Mouse (Mus musculus): Measurements from ENCODE around the gene Fbxo42. TPM values are rescaled to one million over a fixed set of nuclear protein-coding genes. Genes with fewer than 3 reads are reported as not detected.

The Fbxo42 gene
- polyA plus RNA-seq, 2 experiments: 23.1 to 29.7 TPM

- WGBS: 93% methylated on average over 4 of the region's 4 CpGs
- peaks cover 34% of the 10 kb centered on the region for H3K36me3 ChIP-seq (ENCODE audit: control insufficient read depth, insufficient read depth, low read length)
- peaks cover 27% of the 10 kb centered on the region for H3K4me1 ChIP-seq (ENCODE audit: control insufficient read depth, insufficient read depth, low read length)
- no peak overlapping the region for H3K4me3 ChIP-seq (replicated peaks; ENCODE audit: low read length)
- TF ChIP-seq POLR2A (IDR thresholded peaks at IDR 0.05; ENCODE audit: borderline replicate concordance, extremely low read depth, insufficient read depth, insufficient read length): no peak
- ATAC-seq (ENCODE audit: low FRiP score, low read depth) (no peak), DNase-seq (ENCODE audit: low spot score) (no peak)
- no peaks in the 10 kb centered on the region for H3K27me3 ChIP-seq (ENCODE audit: control insufficient read depth, insufficient read depth, low read length)
- H3K4me2 ChIP-seq (replicated peaks; ENCODE audit: low read depth, low read length, severe bottlenecking): no peak overlapping the region
- H3K9me3 ChIP-seq (ENCODE audit: control insufficient read depth, low read length): no peaks in the 10 kb centered on the region
- H3K9ac ChIP-seq (ENCODE audit: low read depth, low read length, severe bottlenecking): no peak overlapping the region
- no peak overlapping the region for H3K27ac ChIP-seq (replicated peaks; ENCODE audit: low read depth, low read length)
Measured at GRCm38 (mm10) chr4:141184426-141184825, 36.7 kb downstream of the Fbxo42 start.

GRCm38 (mm10) chr4:141186923-141187836 is 39.5 kb downstream of the Fbxo42 start:
- Histone ChIP-seq H3K36me3 (ENCODE audit: control insufficient read depth, insufficient read depth, low read length) (peaks cover 36% of the 10 kb centered on the region), H3K27ac (replicated peaks; ENCODE audit: low read depth, low read length) (peak overlapping the region; percentile 75)
- DNase-seq (ENCODE audit: low spot score): peak; percentile 38

GRCm38 (mm10) chr4:141191294-141191693 is 43.6 kb downstream of the Fbxo42 start:
- DNase-seq (ENCODE audit: low spot score) (no peak), ATAC-seq (ENCODE audit: low FRiP score, low read depth) (no peak)
- H3K4me1 ChIP-seq (ENCODE audit: control insufficient read depth, insufficient read depth, low read length): peaks cover 18% of the 10 kb centered on the region
- no peaks in the 10 kb centered on the region for H3K9me3 ChIP-seq (ENCODE audit: control insufficient read depth, low read length)
- H3K4me3 ChIP-seq (replicated peaks; ENCODE audit: low read length): no peak overlapping the region
- H3K27ac ChIP-seq (replicated peaks; ENCODE audit: low read depth, low read length): no peak overlapping the region
- WGBS: 88% methylated on average over 7 of the region's 7 CpGs
- no peak for TF ChIP-seq POLR2A (IDR thresholded peaks at IDR 0.05; ENCODE audit: borderline replicate concordance, extremely low read depth, insufficient read depth, insufficient read length)
- no peaks in the 10 kb centered on the region for H3K27me3 ChIP-seq (ENCODE audit: control insufficient read depth, insufficient read depth, low read length)
- peaks cover 58% of the 10 kb centered on the region for H3K36me3 ChIP-seq (ENCODE audit: control insufficient read depth, insufficient read depth, low read length)
- H3K4me2 ChIP-seq (replicated peaks; ENCODE audit: low read depth, low read length, severe bottlenecking): no peak overlapping the region
- H3K9ac ChIP-seq (ENCODE audit: low read depth, low read length, severe bottlenecking): no peak overlapping the region

More at GRCm38 (mm10) chr4:141186923-141187836, 39.5 kb downstream of the Fbxo42 start:
- Histone ChIP-seq H3K9ac (ENCODE audit: low read depth, low read length, severe bottlenecking) (no peak overlapping the region), H3K4me3 (replicated peaks; ENCODE audit: low read length) (no peak overlapping the region), H3K4me2 (replicated peaks; ENCODE audit: low read depth, low read length, severe bottlenecking) (no peak overlapping the region; the same call in 1 of the 2 replicates), H3K27me3 (ENCODE audit: control insufficient read depth, insufficient read depth, low read length) (no peaks in the 10 kb centered on the region), H3K4me1 (ENCODE audit: control insufficient read depth, insufficient read depth, low read length) (peaks cover 27% of the 10 kb centered on the region), H3K9me3 (ENCODE audit: control insufficient read depth, low read length) (no peaks in the 10 kb centered on the region)
- 36% methylated on average over 9 of the region's 9 CpGs for WGBS
- TF ChIP-seq POLR2A (IDR thresholded peaks at IDR 0.05; ENCODE audit: borderline replicate concordance, extremely low read depth, insufficient read depth, insufficient read length): no peak
- peak; percentile 54; the same call in 1 of the 2 replicates for ATAC-seq (ENCODE audit: low FRiP score, low read depth)

- Histone ChIP-seq H3K36me3 (ENCODE audit: control insufficient read depth, insufficient read depth, low read length) (peaks cover 89% of the 10 kb centered on the region), H3K4me2 (replicated peaks; ENCODE audit: low read depth, low read length, severe bottlenecking) (no peak overlapping the region), H3K27me3 (ENCODE audit: control insufficient read depth, insufficient read depth, low read length) (no peaks in the 10 kb centered on the region), H3K4me1 (ENCODE audit: control insufficient read depth, insufficient read depth, low read length) (no peaks in the 10 kb centered on the region), H3K9me3 (ENCODE audit: control insufficient read depth, low read length) (no peaks in the 10 kb centered on the region), H3K4me3 (replicated peaks; ENCODE audit: low read length) (no peak overlapping the region), H3K9ac (ENCODE audit: low read depth, low read length, severe bottlenecking) (no peak overlapping the region), H3K27ac (replicated peaks; ENCODE audit: low read depth, low read length) (no peak overlapping the region)
- DNase-seq (ENCODE audit: low spot score) (no peak), ATAC-seq (ENCODE audit: low FRiP score, low read depth) (no peak)
- TF ChIP-seq POLR2A (IDR thresholded peaks at IDR 0.05; ENCODE audit: borderline replicate concordance, extremely low read depth, insufficient read depth, insufficient read length): no peak
- WGBS: 95% methylated on average over 6 of the region's 6 CpGs
Measured at GRCm38 (mm10) chr4:141194553-141194952, 46.8 kb downstream of the Fbxo42 start.

- Histone ChIP-seq H3K4me3 (replicated peaks; ENCODE audit: low read length) (no peak overlapping the region), H3K36me3 (ENCODE audit: control insufficient read depth, insufficient read depth, low read length) (peaks cover 88% of the 10 kb centered on the region), H3K27me3 (ENCODE audit: control insufficient read depth, insufficient read depth, low read length) (no peaks in the 10 kb centered on the region), H3K9ac (ENCODE audit: low read depth, low read length, severe bottlenecking) (no peak overlapping the region), H3K27ac (replicated peaks; ENCODE audit: low read depth, low read length) (no peak overlapping the region), H3K4me1 (ENCODE audit: control insufficient read depth, insufficient read depth, low read length) (no peaks in the 10 kb centered on the region), H3K4me2 (replicated peaks; ENCODE audit: low read depth, low read length, severe bottlenecking) (no peak overlapping the region), H3K9me3 (ENCODE audit: control insufficient read depth, low read length) (no peaks in the 10 kb centered on the region)
- ATAC-seq (ENCODE audit: low FRiP score, low read depth) (no peak), DNase-seq (ENCODE audit: low spot score) (no peak)
- WGBS: 97% methylated on average over 13 of the region's 13 CpGs
- TF ChIP-seq POLR2A (IDR thresholded peaks at IDR 0.05; ENCODE audit: borderline replicate concordance, extremely low read depth, insufficient read depth, insufficient read length): no peak
Measured at GRCm38 (mm10) chr4:141196981-141197685, 49.4 kb downstream of the Fbxo42 start.
